Mouse (Mus musculus) forebrain, postnatal 0 days (tissue): ENCODE results near the gene Gria2. TPM values are rescaled to one million over a fixed set of nuclear protein-coding genes. Genes with fewer than 3 reads are reported as not detected.

Experiments
- ATAC-seq: fragments of 200-750 bp; cut with Nextera tagmentation; 2 replicates; pipeline ENCODE4 v1.8.0; 2017; ENCODE audit warnings: mild to moderate bottlenecking, moderate library complexity
- DNase-seq: peaks from one replicate; pipeline ENCODE4 v3.0.0-alpha.2; 2015
- H3K27ac ChIP-seq: fragments of 300-500 bp; sonication (generic); 2 replicates; pipeline ENCODE4 v1.5.1; 2014; ENCODE audit warnings: low read depth, mild to moderate bottlenecking, antibody characterized with exemption, low read length, moderate library complexity, mixed read lengths
- H3K27me3 ChIP-seq: fragments of 300-500 bp; sonication (generic); 2 replicates; pipeline ENCODE4 v1.6.1; 2014; ENCODE audit warnings: mild to moderate bottlenecking, low read length, mixed read lengths; ENCODE audit not compliant: insufficient read depth
- H3K36me3 ChIP-seq: fragments of 300-500 bp; sonication (generic); 2 replicates; pipeline ENCODE4 v1.6.1; 2014; ENCODE audit warnings: mild to moderate bottlenecking, moderate library complexity; ENCODE audit not compliant: insufficient read depth
- H3K4me1 ChIP-seq: fragments of 300-500 bp; sonication (generic); 2 replicates; pipeline ENCODE4 v1.6.1; 2014; ENCODE audit warnings: antibody characterized with exemption; ENCODE audit not compliant: insufficient read depth
- H3K4me2 ChIP-seq: fragments of 300-500 bp; sonication (generic); 2 replicates; pipeline ENCODE4 v1.6.1; 2014; ENCODE audit warnings: low read depth, mild to moderate bottlenecking, moderate library complexity
- H3K4me3 ChIP-seq: fragments of 300-500 bp; sonication (generic); 2 replicates; pipeline ENCODE4 v1.5.1; 2014; ENCODE audit warnings: low read depth, low read length, mixed read lengths
- H3K9ac ChIP-seq: fragments of 300-500 bp; sonication (generic); 2 replicates; pipeline ENCODE4 v1.6.1; 2014; ENCODE audit warnings: mild to moderate bottlenecking
- H3K9me3 ChIP-seq: fragments of 300-500 bp; sonication (generic); 2 replicates; pipeline ENCODE4 v1.6.1; 2016; ENCODE audit warnings: low read length
- CTCF ChIP-seq: sonication (generic); IDR thresholded peaks from 2 replicates; pipeline ENCODE4 v1.5.1; 2016; ENCODE audit warnings: antibody characterized with exemption, control low read depth, low read depth
- whole genome bisulfite sequencing: fragments of 180-500 bp; shearing (Covaris S2); extraction: QIAGEN DNeasy Blood & Tissue Kit; methylation state at CpG from one replicate; pipeline ENCODE4 v1.1.7; 2014; 5-methylcytosine and 5-hydroxymethylcytosine counted together
- polyA plus RNA-seq: library from polyadenylated mRNA; unstranded; fragments of >200 nt; fragmentation: Nextera tagmentation; extraction: Ambion mirVana; gene quantifications from 2 replicates; pipeline ENCODE4 v1.2.1, GENCODE M21; 2015
- total RNA-seq: library from RNA; depleted of rRNA; stranded (reverse); fragments of >200 nt; gene quantifications from 2 replicates; pipeline ENCODE4 v1.2.3, GENCODE M21; 2014

Gria2 gene
- total and polyA plus RNA-seq, 2 experiments from 2014 or later = 159 to 308 TPM

GRCm38 (mm10) chr3:80812237-80812636 is 9.6 kb upstream of the Gria2 start:
- Histone ChIP-seq H3K4me2 (no peak overlapping the region), H3K27ac (no peak overlapping the region), H3K9me3 (no peaks in the 10 kb centered on the region), H3K4me1 (no peaks in the 10 kb centered on the region), H3K36me3 (no peaks in the 10 kb centered on the region), H3K4me3 (no peak overlapping the region), H3K9ac (no peak overlapping the region), H3K27me3 (no peaks in the 10 kb centered on the region)
- TF ChIP-seq CTCF = no peak
- WGBS = 87% methylated on average over 3 of the region's 3 CpGs
- ATAC-seq (no peak), DNase-seq (no peak)

- no peaks in the 10 kb centered on the region for H3K36me3 ChIP-seq
- ATAC-seq = no peak
- TF ChIP-seq CTCF = peak; percentile 60
Measured at GRCm38 (mm10) chr3:80805327-80805726, 2.7 kb upstream of the Gria2 start.

GRCm38 (mm10) chr3:80803811-80804210 is 1.2 kb upstream of the Gria2 start:
- no peak for TF ChIP-seq CTCF
- Histone ChIP-seq H3K4me2 (peak overlapping the region; percentile 63), H3K4me3 (peak overlapping the region; percentile 73; the same call in 1 of the 2 replicates), H3K9ac (peak overlapping the region; percentile 87), H3K27ac (peak overlapping the region; percentile 95), H3K4me1 (peaks cover 3% of the 10 kb centered on the region; the same call in 1 of the 2 replicates), H3K27me3 (no peaks in the 10 kb centered on the region), H3K9me3 (no peaks in the 10 kb centered on the region), H3K36me3 (no peaks in the 10 kb centered on the region)
- WGBS = 24% methylated on average over 1 of the region's 1 CpGs
- ATAC-seq (no peak), DNase-seq (no peak)

More at GRCm38 (mm10) chr3:80805327-80805726, 2.7 kb upstream of the Gria2 start:
- H3K9ac ChIP-seq = no peak overlapping the region
- peaks cover 3% of the 10 kb centered on the region; the same call in 1 of the 2 replicates for H3K4me1 ChIP-seq
- H3K4me2 ChIP-seq = no peak overlapping the region
- H3K27ac ChIP-seq = no peak overlapping the region
- peak; percentile 69 for DNase-seq
- no peaks in the 10 kb centered on the region for H3K27me3 ChIP-seq
- WGBS = 4% methylated on average over 1 of the region's 1 CpGs
- no peaks in the 10 kb centered on the region for H3K9me3 ChIP-seq
- H3K4me3 ChIP-seq = no peak overlapping the region

GRCm38 (mm10) chr3:80803211-80803610 is 576 bp upstream of the Gria2 start:
- ATAC-seq (0 out of 2 replicates have a peak, but pooled peaks have one; percentile 9), DNase-seq (no peak)
- WGBS = 20% methylated on average over 8 of the region's 8 CpGs
- H3K4me2 ChIP-seq = peak overlapping the region; percentile 63
- peak overlapping the region; percentile 87 for H3K9ac ChIP-seq
- no peak for TF ChIP-seq CTCF
- H3K36me3 ChIP-seq = no peaks in the 10 kb centered on the region
- no peaks in the 10 kb centered on the region for H3K9me3 ChIP-seq
- no peaks in the 10 kb centered on the region for H3K27me3 ChIP-seq
- H3K4me1 ChIP-seq = peaks cover 3% of the 10 kb centered on the region; the same call in 1 of the 2 replicates
- H3K4me3 ChIP-seq = peak overlapping the region; percentile 73
- peak overlapping the region; percentile 95 for H3K27ac ChIP-seq

- peaks cover 3% of the 10 kb centered on the region; the same call in 1 of the 2 replicates for H3K4me1 ChIP-seq
- H3K4me2 ChIP-seq = peak overlapping the region; percentile 63
- WGBS = 2% methylated on average over 6 of the region's 6 CpGs
- H3K27ac ChIP-seq = peak overlapping the region; percentile 95
- H3K27me3 ChIP-seq = no peaks in the 10 kb centered on the region
- H3K36me3 ChIP-seq = no peaks in the 10 kb centered on the region
- DNase-seq (peak; percentile 74), ATAC-seq (no peak; the same call in 1 of the 2 replicates)
- peak overlapping the region; percentile 87 for H3K9ac ChIP-seq
- no peaks in the 10 kb centered on the region for H3K9me3 ChIP-seq
- H3K4me3 ChIP-seq = peak overlapping the region; percentile 73
- no peak for TF ChIP-seq CTCF
Measured at GRCm38 (mm10) chr3:80801827-80802310, 766 bp downstream of the Gria2 start.

- Histone ChIP-seq H3K9me3 (no peaks in the 10 kb centered on the region), H3K4me3 (peak overlapping the region; percentile 73), H3K36me3 (no peaks in the 10 kb centered on the region), H3K9ac (peak overlapping the region; percentile 87), H3K4me2 (peak overlapping the region; percentile 63), H3K27me3 (no peaks in the 10 kb centered on the region), H3K27ac (peak overlapping the region; percentile 95), H3K4me1 (peaks cover 3% of the 10 kb centered on the region; the same call in 1 of the 2 replicates)
- DNase-seq (peak; percentile 88), ATAC-seq (peak; percentile 46)
- WGBS = 2% methylated on average over 33 of the region's 33 CpGs
- TF ChIP-seq CTCF = peak; percentile 31; the same call in 1 of the 2 replicates
Measured at GRCm38 (mm10) chr3:80800995-80801826, 1.4 kb downstream of the Gria2 start.
